Mouse (Mus musculus) heart, embryonic 14.5 days (tissue): Measurements from ENCODE around the gene Nnmt. TPM values are rescaled to one million over a fixed set of nuclear protein-coding genes. Genes with fewer than 3 reads are reported as not detected.

ENCODE experiments used
- ATAC-seq: fragments of 200-750 bp; cut with Nextera tagmentation; 2 replicates; pipeline ENCODE4 v1.8.0; 2017; ENCODE audit warnings: low read depth, moderate TSS enrichment; ENCODE audit not compliant: insufficient number of reproducible peaks, insufficient read depth, low FRiP score
- H3K27ac ChIP-seq, 2 experiments: fragments of 200-500 bp in 1 of 2; fragments of 300-500 bp in 1 of 2; sonication (generic) in 1 of 2; replicated peaks in 1 of 2; 2 replicates each; pipeline ENCODE4 v1.5.1; 2012 to 2014; ENCODE audit warnings: low read depth in 2 of 2, low read length in 2 of 2, control low read depth in 1 of 2, mild to moderate bottlenecking in 1 of 2, mixed read lengths in 1 of 2; ENCODE audit not compliant: control insufficient read depth in 1 of 2, insufficient read depth in 1 of 2
- H3K27me3 ChIP-seq: fragments of 300-500 bp; sonication (generic); 2 replicates; pipeline ENCODE4 v1.6.1; 2014; ENCODE audit warnings: mild to moderate bottlenecking, low read length, control low read depth; ENCODE audit not compliant: control insufficient read depth, insufficient read depth
- H3K36me3 ChIP-seq: fragments of 300-500 bp; sonication (generic); 2 replicates; pipeline ENCODE4 v1.6.1; 2014; ENCODE audit warnings: mild to moderate bottlenecking, control low read depth, low read length, mixed read lengths; ENCODE audit not compliant: control insufficient read depth, insufficient read depth
- H3K4me1 ChIP-seq, 2 experiments: fragments of 200-500 bp in 1 of 2; fragments of 300-500 bp in 1 of 2; sonication (generic) in 1 of 2; 2 replicates each; pipeline ENCODE4 v1.6.1; 2012 to 2014; ENCODE audit warnings: low read length in 2 of 2, control low read depth in 1 of 2, mixed read lengths in 1 of 2; ENCODE audit not compliant: control insufficient read depth in 2 of 2, insufficient read depth in 2 of 2
- H3K4me2 ChIP-seq: fragments of 300-500 bp; sonication (generic); 2 replicates; pipeline ENCODE4 v1.6.1; 2014; ENCODE audit warnings: mild to moderate bottlenecking, low read length
- H3K4me3 ChIP-seq, 2 experiments: fragments of 200-500 bp in 1 of 2; fragments of 300-500 bp in 1 of 2; sonication (generic) in 1 of 2; 2 replicates each; pipeline ENCODE4 v1.5.1; 2012 to 2014; ENCODE audit warnings: low read length in 2 of 2, mild to moderate bottlenecking in 2 of 2, control low read depth in 1 of 2, low read depth in 1 of 2, moderate library complexity in 1 of 2; ENCODE audit not compliant: control insufficient read depth in 1 of 2, insufficient read depth in 1 of 2
- H3K9ac ChIP-seq: fragments of 300-500 bp; sonication (generic); 2 replicates; pipeline ENCODE4 v1.6.1; 2014; ENCODE audit warnings: mild to moderate bottlenecking, low read length
- H3K9me3 ChIP-seq: fragments of 300-500 bp; sonication (generic); 2 replicates; pipeline ENCODE4 v1.6.1; 2016; ENCODE audit warnings: low read length, control low read depth; ENCODE audit not compliant: control insufficient read depth
- WGBS: fragments of 180-500 bp; shearing (Covaris S2); extraction: QIAGEN DNeasy Blood & Tissue Kit; methylation state at CpG from one replicate; pipeline ENCODE4 v1.1.7; 2014; 5-methylcytosine and 5-hydroxymethylcytosine counted together
- polyA plus RNA-seq: library from polyadenylated mRNA; unstranded; fragments of >200 nt; fragmentation: Nextera tagmentation; extraction: Ambion mirVana; gene quantifications from 2 replicates; pipeline ENCODE4 v1.2.1, GENCODE M21; 2014

The Nnmt gene
- polyA plus RNA-seq, 1 experiment from 2014 or later, result 4.4 TPM

GRCm38 (mm10) chr9:48596924-48597323 lies 8.0 kb downstream of the Nnmt start:
- H3K9me3 ChIP-seq, result no peaks in the 10 kb centered on the region
- H3K27me3 ChIP-seq, result no peaks in the 10 kb centered on the region
- H3K4me3 ChIP-seq, result no peak overlapping the region
- H3K4me2 ChIP-seq, result no peak overlapping the region
- 64% methylated on average over 11 of the region's 11 CpGs for WGBS
- H3K9ac ChIP-seq, result no peak overlapping the region
- H3K36me3 ChIP-seq, result no peaks in the 10 kb centered on the region
- ATAC-seq, result no peak
- no peaks in the 10 kb centered on the region for H3K4me1 ChIP-seq
- H3K27ac ChIP-seq, result no peak overlapping the region

GRCm38 (mm10) chr9:48593915-48594314 lies 11.0 kb downstream of the Nnmt start:
- ATAC-seq, result no peak
- no peaks in the 10 kb centered on the region for H3K9me3 ChIP-seq

GRCm38 (mm10) chr9:48590606-48591005 lies 14.3 kb downstream of the Nnmt start:
- WGBS, result 73% methylated on average over 4 of the region's 4 CpGs
- ATAC-seq, result no peak

More at GRCm38 (mm10) chr9:48593915-48594314, 11.0 kb downstream of the Nnmt start:
- Histone ChIP-seq H3K9ac (no peak overlapping the region), H3K4me1 (no peaks in the 10 kb centered on the region), H3K27ac (no peak overlapping the region), H3K4me2 (no peak overlapping the region), H3K36me3 (no peaks in the 10 kb centered on the region), H3K27me3 (no peaks in the 10 kb centered on the region), H3K4me3 (no peak overlapping the region)
- 49% methylated on average over 8 of the region's 8 CpGs for WGBS

GRCm38 (mm10) chr9:48586332-48586731 lies 18.6 kb downstream of the Nnmt start:
- Histone ChIP-seq H3K4me1 (no peaks in the 10 kb centered on the region), H3K9me3 (no peaks in the 10 kb centered on the region), H3K27ac (no peak overlapping the region), H3K27me3 (peaks cover 3% of the 10 kb centered on the region; the same call in 1 of the 2 replicates), H3K36me3 (no peaks in the 10 kb centered on the region), H3K4me2 (no peak overlapping the region), H3K4me3 (no peak overlapping the region), H3K9ac (no peak overlapping the region)
- no peak for ATAC-seq
- WGBS, result 5% methylated on average over 4 of the region's 4 CpGs

More at GRCm38 (mm10) chr9:48590606-48591005, 14.3 kb downstream of the Nnmt start:
- H3K27me3 ChIP-seq, result no peaks in the 10 kb centered on the region
- no peak overlapping the region for H3K4me3 ChIP-seq
- no peaks in the 10 kb centered on the region for H3K36me3 ChIP-seq
- H3K4me1 ChIP-seq, result no peaks in the 10 kb centered on the region
- no peak overlapping the region for H3K4me2 ChIP-seq
- H3K9me3 ChIP-seq, result no peaks in the 10 kb centered on the region
- H3K27ac ChIP-seq, result no peak overlapping the region
- H3K9ac ChIP-seq, result no peak overlapping the region

GRCm38 (mm10) chr9:48580808-48581207 lies 24.1 kb downstream of the Nnmt start:
- Histone ChIP-seq H3K27me3 (peaks cover 3% of the 10 kb centered on the region; the same call in 1 of the 2 replicates), H3K4me3 (no peak overlapping the region), H3K9ac (no peak overlapping the region), H3K4me1 (no peaks in the 10 kb centered on the region), H3K4me2 (no peak overlapping the region), H3K9me3 (no peaks in the 10 kb centered on the region), H3K27ac (no peak overlapping the region), H3K36me3 (no peaks in the 10 kb centered on the region)
- ATAC-seq, result no peak
- 74% methylated on average over 1 of the region's 1 CpGs for WGBS

GRCm38 (mm10) chr9:48562388-48562787 lies 42.6 kb downstream of the Nnmt start:
- Histone ChIP-seq H3K4me3 (no peak overlapping the region), H3K36me3 (no peaks in the 10 kb centered on the region), H3K9ac (no peak overlapping the region), H3K4me1 (no peaks in the 10 kb centered on the region), H3K4me2 (no peak overlapping the region), H3K27me3 (no peaks in the 10 kb centered on the region), H3K27ac (no peak overlapping the region), H3K9me3 (no peaks in the 10 kb centered on the region)
- WGBS, result 79% methylated on average over 5 of the region's 5 CpGs
- ATAC-seq, result no peak

- H3K9me3 ChIP-seq, result no peaks in the 10 kb centered on the region
- ATAC-seq, result no peak
- H3K9ac ChIP-seq, result no peak overlapping the region
- no peaks in the 10 kb centered on the region for H3K4me1 ChIP-seq
- no peak overlapping the region for H3K4me3 ChIP-seq
- no peak overlapping the region for H3K4me2 ChIP-seq
- no peaks in the 10 kb centered on the region for H3K27me3 ChIP-seq
- H3K36me3 ChIP-seq, result no peaks in the 10 kb centered on the region
- WGBS, result 13% methylated on average over 4 of the region's 4 CpGs
- H3K27ac ChIP-seq, result no peak overlapping the region
Observed at GRCm38 (mm10) chr9:48559482-48560139, 45.3 kb downstream of the Nnmt start.

- ATAC-seq, result no peak
- Histone ChIP-seq H3K4me3 (no peak overlapping the region), H3K36me3 (no peaks in the 10 kb centered on the region), H3K27me3 (no peaks in the 10 kb centered on the region), H3K4me2 (no peak overlapping the region), H3K9me3 (no peaks in the 10 kb centered on the region), H3K27ac (no peak overlapping the region), H3K9ac (no peak overlapping the region), H3K4me1 (no peaks in the 10 kb centered on the region)
- whole genome bisulfite sequencing, result 68% methylated on average over 4 of the region's 4 CpGs
Observed at GRCm38 (mm10) chr9:48558637-48559036, 46.3 kb downstream of the Nnmt start.
